Mouse (Mus musculus) limb, embryonic 15.5 days (tissue): ENCODE data around the gene Ryr3. TPM values are rescaled to one million over a fixed set of nuclear protein-coding genes. Genes with fewer than 3 reads are reported as not detected.

Experiments
- ATAC-seq: fragments of 200-750 bp; cut with Nextera tagmentation; 2 replicates; pipeline ENCODE4 v1.8.0; 2017; ENCODE audit warnings: low read depth, moderate TSS enrichment; ENCODE audit not compliant: insufficient number of reproducible peaks, low FRiP score, low TSS enrichment
- H3K27ac ChIP-seq: fragments of 300-500 bp; sonication (generic); 2 replicates; pipeline ENCODE4 v1.5.1; 2015; ENCODE audit warnings: moderate library complexity, mild to moderate bottlenecking, inconsistent platforms
- H3K27me3 ChIP-seq: fragments of 300-500 bp; sonication (generic); 2 replicates; pipeline ENCODE4 v1.6.1; 2015; ENCODE audit warnings: inconsistent platforms
- H3K36me3 ChIP-seq: fragments of 300-500 bp; sonication (generic); 2 replicates; pipeline ENCODE4 v1.6.1; 2015; ENCODE audit warnings: inconsistent platforms
- H3K4me1 ChIP-seq: fragments of 300-500 bp; sonication (generic); 2 replicates; pipeline ENCODE4 v1.6.1; 2015; ENCODE audit warnings: inconsistent platforms
- H3K4me2 ChIP-seq: fragments of 300-500 bp; sonication (generic); 2 replicates; pipeline ENCODE4 v1.6.1; 2015; ENCODE audit warnings: mild to moderate bottlenecking, inconsistent platforms
- H3K4me3 ChIP-seq: fragments of 300-500 bp; sonication (generic); 2 replicates; pipeline ENCODE4 v1.5.1; 2015; ENCODE audit warnings: mild to moderate bottlenecking, inconsistent platforms
- H3K9ac ChIP-seq: fragments of 300-500 bp; sonication (generic); 2 replicates; pipeline ENCODE4 v1.6.1; 2015; ENCODE audit warnings: inconsistent platforms
- H3K9me3 ChIP-seq: fragments of 300-500 bp; sonication (generic); 2 replicates; pipeline ENCODE4 v1.6.1; 2016; ENCODE audit warnings: inconsistent platforms
- WGBS: fragments of 180-500 bp; shearing (Covaris S2); methylation state at CpG from one replicate; pipeline ENCODE4 v1.1.7; 2015; 5-methylcytosine and 5-hydroxymethylcytosine counted together
- polyA plus RNA-seq: library from polyadenylated mRNA; unstranded; fragments of >200 nt; fragmentation: Nextera tagmentation; extraction: Ambion mirVana; gene quantifications from 2 replicates; pipeline ENCODE4 v1.2.1, GENCODE M21; 2015

Gene Ryr3
- polyA plus RNA-seq, 1 experiment from 2014 or later = 0.68 TPM

- no peak for ATAC-seq
- Histone ChIP-seq H3K4me1 (no peaks in the 10 kb centered on the region), H3K27me3 (no peaks in the 10 kb centered on the region), H3K4me2 (no peak overlapping the region), H3K9me3 (no peaks in the 10 kb centered on the region), H3K27ac (no peak overlapping the region), H3K36me3 (no peaks in the 10 kb centered on the region), H3K4me3 (no peak overlapping the region), H3K9ac (no peak overlapping the region)
- WGBS = 79% methylated on average over 2 of the region's 2 CpGs
Observed at GRCm38 (mm10) chr2:112881805-112882204, 335.1 kb downstream of the Ryr3 start.

- Histone ChIP-seq H3K27ac (no peak overlapping the region), H3K27me3 (no peaks in the 10 kb centered on the region), H3K4me1 (no peaks in the 10 kb centered on the region), H3K9me3 (no peaks in the 10 kb centered on the region), H3K4me2 (no peak overlapping the region), H3K9ac (no peak overlapping the region), H3K4me3 (no peak overlapping the region), H3K36me3 (no peaks in the 10 kb centered on the region)
- 63% methylated on average over 1 of the region's 1 CpGs for WGBS
- no peak for ATAC-seq
Observed at GRCm38 (mm10) chr2:112881376-112881775, 335.5 kb downstream of the Ryr3 start.

- no peak overlapping the region for H3K27ac ChIP-seq
- H3K9ac ChIP-seq = no peak overlapping the region
- no peak overlapping the region for H3K4me3 ChIP-seq
- ATAC-seq = no peak
- no peaks in the 10 kb centered on the region for H3K9me3 ChIP-seq
- H3K36me3 ChIP-seq = no peaks in the 10 kb centered on the region
- WGBS = 62% methylated on average over 3 of the region's 3 CpGs
- no peaks in the 10 kb centered on the region for H3K27me3 ChIP-seq
- no peaks in the 10 kb centered on the region for H3K4me1 ChIP-seq
- H3K4me2 ChIP-seq = no peak overlapping the region
Observed at GRCm38 (mm10) chr2:112877404-112877803, 339.5 kb downstream of the Ryr3 start.

GRCm38 (mm10) chr2:112866043-112866551 is 350.8 kb downstream of the Ryr3 start:
- Histone ChIP-seq H3K9ac (no peak overlapping the region), H3K4me2 (no peak overlapping the region), H3K9me3 (no peaks in the 10 kb centered on the region), H3K4me3 (no peak overlapping the region), H3K27me3 (no peaks in the 10 kb centered on the region), H3K4me1 (no peaks in the 10 kb centered on the region), H3K36me3 (no peaks in the 10 kb centered on the region), H3K27ac (no peak overlapping the region)
- ATAC-seq = no peak
- WGBS = 78% methylated on average over 2 of the region's 2 CpGs

GRCm38 (mm10) chr2:112861792-112862191 is 355.1 kb downstream of the Ryr3 start:
- Histone ChIP-seq H3K4me1 (no peaks in the 10 kb centered on the region), H3K9ac (no peak overlapping the region), H3K9me3 (no peaks in the 10 kb centered on the region), H3K27ac (no peak overlapping the region), H3K36me3 (no peaks in the 10 kb centered on the region), H3K27me3 (no peaks in the 10 kb centered on the region), H3K4me2 (no peak overlapping the region), H3K4me3 (no peak overlapping the region)
- no peak for ATAC-seq
- WGBS = 92% methylated on average over 4 of the region's 4 CpGs

GRCm38 (mm10) chr2:112845583-112846512 is 371.0 kb downstream of the Ryr3 start:
- H3K36me3 ChIP-seq = no peaks in the 10 kb centered on the region
- 58% methylated on average over 4 of the region's 4 CpGs for WGBS
- ATAC-seq = no peak
- H3K4me1 ChIP-seq = no peaks in the 10 kb centered on the region
- H3K4me2 ChIP-seq = no peak overlapping the region
- no peak overlapping the region for H3K4me3 ChIP-seq
- no peaks in the 10 kb centered on the region for H3K9me3 ChIP-seq
- H3K27ac ChIP-seq = no peak overlapping the region
- no peaks in the 10 kb centered on the region for H3K27me3 ChIP-seq
- H3K9ac ChIP-seq = no peak overlapping the region

- no peak overlapping the region for H3K4me3 ChIP-seq
- no peaks in the 10 kb centered on the region for H3K36me3 ChIP-seq
- no peaks in the 10 kb centered on the region for H3K27me3 ChIP-seq
- no peak overlapping the region for H3K9ac ChIP-seq
- no peak for ATAC-seq
- no peak overlapping the region for H3K27ac ChIP-seq
- H3K9me3 ChIP-seq = no peaks in the 10 kb centered on the region
- no peaks in the 10 kb centered on the region for H3K4me1 ChIP-seq
- no peak overlapping the region for H3K4me2 ChIP-seq
- 27% methylated on average over 3 of the region's 3 CpGs for WGBS
Observed at GRCm38 (mm10) chr2:112842877-112843276, 374.0 kb downstream of the Ryr3 start.

- H3K27ac ChIP-seq = no peak overlapping the region
- no peaks in the 10 kb centered on the region for H3K36me3 ChIP-seq
- ATAC-seq = no peak
- H3K4me2 ChIP-seq = no peak overlapping the region
- H3K27me3 ChIP-seq = no peaks in the 10 kb centered on the region
- H3K4me1 ChIP-seq = no peaks in the 10 kb centered on the region
- H3K9me3 ChIP-seq = no peaks in the 10 kb centered on the region
- WGBS = 42% methylated on average over 4 of the region's 4 CpGs
- H3K9ac ChIP-seq = no peak overlapping the region
- H3K4me3 ChIP-seq = no peak overlapping the region
Observed at GRCm38 (mm10) chr2:112831423-112832305, 385.2 kb downstream of the Ryr3 start.

GRCm38 (mm10) chr2:112826571-112826970 is 390.3 kb downstream of the Ryr3 start:
- 22% methylated on average over 4 of the region's 4 CpGs for WGBS
- H3K4me1 ChIP-seq = no peaks in the 10 kb centered on the region
- no peak overlapping the region for H3K9ac ChIP-seq
- no peaks in the 10 kb centered on the region for H3K36me3 ChIP-seq
- no peak for ATAC-seq
- H3K27ac ChIP-seq = no peak overlapping the region
- H3K4me3 ChIP-seq = no peak overlapping the region
- H3K9me3 ChIP-seq = no peaks in the 10 kb centered on the region
- H3K4me2 ChIP-seq = no peak overlapping the region
- no peaks in the 10 kb centered on the region for H3K27me3 ChIP-seq

- H3K36me3 ChIP-seq = no peaks in the 10 kb centered on the region
- 49% methylated on average over 3 of the region's 3 CpGs for WGBS
- no peak for ATAC-seq
- no peaks in the 10 kb centered on the region for H3K27me3 ChIP-seq
- H3K9me3 ChIP-seq = no peaks in the 10 kb centered on the region
- no peak overlapping the region for H3K27ac ChIP-seq
- H3K9ac ChIP-seq = no peak overlapping the region
- no peaks in the 10 kb centered on the region for H3K4me1 ChIP-seq
- H3K4me3 ChIP-seq = no peak overlapping the region
- no peak overlapping the region for H3K4me2 ChIP-seq
Observed at GRCm38 (mm10) chr2:112822721-112823120, 394.2 kb downstream of the Ryr3 start.

- no peak overlapping the region for H3K4me3 ChIP-seq
- ATAC-seq = no peak
- H3K27ac ChIP-seq = no peak overlapping the region
- no peak overlapping the region for H3K4me2 ChIP-seq
- no peaks in the 10 kb centered on the region for H3K27me3 ChIP-seq
- no peaks in the 10 kb centered on the region for H3K36me3 ChIP-seq
- 43% methylated on average over 2 of the region's 2 CpGs for WGBS
- H3K9ac ChIP-seq = no peak overlapping the region
- H3K9me3 ChIP-seq = no peaks in the 10 kb centered on the region
- no peaks in the 10 kb centered on the region for H3K4me1 ChIP-seq
Observed at GRCm38 (mm10) chr2:112819059-112819458, 397.8 kb downstream of the Ryr3 start.

- no peak overlapping the region for H3K4me3 ChIP-seq
- no peaks in the 10 kb centered on the region for H3K36me3 ChIP-seq
- no peak for ATAC-seq
- no peak overlapping the region for H3K9ac ChIP-seq
- no peaks in the 10 kb centered on the region for H3K9me3 ChIP-seq
- H3K27ac ChIP-seq = no peak overlapping the region
- H3K27me3 ChIP-seq = no peaks in the 10 kb centered on the region
- H3K4me1 ChIP-seq = no peaks in the 10 kb centered on the region
- H3K4me2 ChIP-seq = no peak overlapping the region
- WGBS = 34% methylated on average over 3 of the region's 3 CpGs
Observed at GRCm38 (mm10) chr2:112816976-112817375, 399.9 kb downstream of the Ryr3 start.
